Mouse (Mus musculus) kidney, postnatal 0 days (tissue): ENCODE measurements at regions not wholly inside any gene's neighbourhood (a gene's known extent, or its start where the extent isn't known, plus 50 kb on each side); places are given as distances from the start of the nearest gene placed in this dataset.

Experiments
- ATAC-seq: fragments of 200-750 bp; cut with Nextera tagmentation; replicated peaks from 2 replicates; pipeline ENCODE4 v1.8.0; 2017; ENCODE audit warnings: low read depth, moderate number of reproducible peaks, moderate TSS enrichment, moderate library complexity; ENCODE audit not compliant: low FRiP score
- DNase-seq: peaks from one replicate; pipeline ENCODE4 v3.0.0-alpha.2; 2016; ENCODE audit warnings: low spot score
- H3K27ac ChIP-seq: fragments of 300-500 bp; sonication (generic); 2 replicates; pipeline ENCODE4 v1.5.1; 2014; ENCODE audit warnings: mild to moderate bottlenecking
- H3K27me3 ChIP-seq: fragments of 300-500 bp; sonication (generic); 2 replicates; pipeline ENCODE4 v1.6.1; 2014; ENCODE audit warnings: low read length, mixed read lengths; ENCODE audit not compliant: insufficient read depth
- H3K36me3 ChIP-seq: fragments of 300-500 bp; sonication (generic); 2 replicates; pipeline ENCODE4 v1.6.1; 2014; ENCODE audit warnings: low read length, mixed read lengths; ENCODE audit not compliant: insufficient read depth
- H3K4me1 ChIP-seq: fragments of 300-500 bp; sonication (generic); replicated peaks from 2 replicates; pipeline ENCODE4 v1.6.1; 2014; ENCODE audit warnings: antibody characterized with exemption, low read length, mixed read lengths; ENCODE audit not compliant: insufficient read depth
- H3K4me2 ChIP-seq: fragments of 300-500 bp; sonication (generic); 2 replicates; pipeline ENCODE4 v1.6.1; 2014; ENCODE audit warnings: mild to moderate bottlenecking, low read length, moderate library complexity, mixed read lengths
- H3K4me3 ChIP-seq: fragments of 300-500 bp; sonication (generic); replicated peaks from 2 replicates; pipeline ENCODE4 v1.5.1; 2014; ENCODE audit warnings: low read depth, low read length
- H3K9ac ChIP-seq: fragments of 300-500 bp; sonication (generic); 2 replicates; pipeline ENCODE4 v1.6.1; 2014; ENCODE audit warnings: low read depth, low read length
- H3K9me3 ChIP-seq: fragments of 300-500 bp; sonication (generic); replicated peaks from 2 replicates; pipeline ENCODE4 v1.6.1; 2016; ENCODE audit warnings: low read length, inconsistent platforms, mixed read lengths
- CTCF ChIP-seq: IDR thresholded peaks from 2 replicates; pipeline ENCODE4 v1.5.1; 2016; ENCODE audit warnings: antibody characterized with exemption, low read depth, mild to moderate bottlenecking, moderate library complexity
- WGBS: fragments of 180-500 bp; shearing (Covaris S2); extraction: QIAGEN DNeasy Blood & Tissue Kit; methylation state at CpG from one replicate; pipeline ENCODE4 v1.1.7; 2014; 5-methylcytosine and 5-hydroxymethylcytosine counted together

- Histone ChIP-seq H3K9ac (no peak overlapping the region), H3K4me2 (no peak overlapping the region), H3K9me3 (no peaks in the 10 kb centered on the region), H3K36me3 (no peaks in the 10 kb centered on the region), H3K4me1 (no peaks in the 10 kb centered on the region), H3K27me3 (no peaks in the 10 kb centered on the region), H3K4me3 (no peak overlapping the region), H3K27ac (no peak overlapping the region)
- ATAC-seq: no peak
- no peak for DNase-seq
- 70% methylated on average over 8 of the region's 8 CpGs for WGBS
- TF ChIP-seq CTCF: no peak
Observed at GRCm38 (mm10) chr13:97409291-97409780, 168.4 kb downstream of the Enc1 start.

- H3K9ac ChIP-seq: no peak overlapping the region
- no peaks in the 10 kb centered on the region for H3K27me3 ChIP-seq
- H3K27ac ChIP-seq: no peak overlapping the region
- no peaks in the 10 kb centered on the region for H3K36me3 ChIP-seq
- H3K4me2 ChIP-seq: no peak overlapping the region
- no peaks in the 10 kb centered on the region for H3K9me3 ChIP-seq
- no peak for TF ChIP-seq CTCF
- no peaks in the 10 kb centered on the region for H3K4me1 ChIP-seq
- H3K4me3 ChIP-seq: no peak overlapping the region
- WGBS: 79% methylated on average over 22 of the region's 22 CpGs
- no peak for ATAC-seq
- DNase-seq: no peak
Observed at GRCm38 (mm10) chr13:97408414-97409290, 167.7 kb downstream of the Enc1 start.

DNA sequence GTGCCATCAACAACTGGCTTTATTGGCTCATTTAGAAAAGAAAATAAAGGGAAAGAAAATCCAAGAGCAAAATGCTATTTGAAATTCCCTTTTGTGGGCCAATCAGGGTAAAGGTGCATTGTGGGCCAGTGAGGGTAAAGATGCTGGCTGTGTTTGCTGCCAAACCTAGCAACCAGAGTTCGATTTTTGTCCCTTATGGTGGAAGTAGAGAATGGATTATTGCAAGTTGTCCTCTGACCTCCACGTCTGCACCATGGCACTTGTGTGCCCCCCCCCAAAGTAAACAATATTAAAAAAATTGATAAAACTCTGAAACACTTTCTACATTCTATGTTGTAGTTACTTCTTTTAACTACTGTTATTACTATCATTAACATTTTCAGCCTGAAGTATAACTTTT lies 166.9 kb downstream of the Enc1 start:
- Histone ChIP-seq H3K4me3 (no peak overlapping the region), H3K9me3 (no peaks in the 10 kb centered on the region), H3K36me3 (no peaks in the 10 kb centered on the region), H3K27me3 (no peaks in the 10 kb centered on the region), H3K9ac (no peak overlapping the region), H3K4me1 (no peaks in the 10 kb centered on the region), H3K27ac (no peak overlapping the region), H3K4me2 (no peak overlapping the region)
- no peak for DNase-seq
- no peak for ATAC-seq
- TF ChIP-seq CTCF: no peak
- WGBS: 66% methylated on average over 2 of the region's 2 CpGs

DNA sequence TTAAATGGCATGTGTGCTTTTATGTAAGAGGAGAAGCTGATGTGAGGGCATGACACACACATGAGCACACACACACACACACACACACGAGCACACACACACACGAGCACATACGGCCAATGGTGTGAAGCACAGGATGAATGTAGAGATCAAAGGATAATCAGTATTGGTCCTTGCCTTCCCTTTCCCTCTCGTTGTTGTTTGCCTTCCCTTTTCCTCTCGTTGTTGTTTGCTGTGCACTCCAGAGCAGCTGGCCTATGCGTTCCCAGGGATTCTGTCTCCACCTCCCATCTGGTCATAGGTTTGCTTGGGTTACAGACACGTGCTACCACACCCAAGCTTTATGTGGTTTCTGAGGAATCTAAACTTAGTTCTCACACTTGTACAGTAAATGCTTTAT lies 165.8 kb downstream of the Enc1 start:
- Histone ChIP-seq H3K4me3 (no peak overlapping the region), H3K4me1 (no peaks in the 10 kb centered on the region), H3K9ac (no peak overlapping the region), H3K27me3 (no peaks in the 10 kb centered on the region), H3K27ac (no peak overlapping the region), H3K4me2 (no peak overlapping the region), H3K9me3 (no peaks in the 10 kb centered on the region), H3K36me3 (no peaks in the 10 kb centered on the region)
- ATAC-seq (no peak), DNase-seq (no peak)
- TF ChIP-seq CTCF: no peak
- WGBS: 35% methylated on average over 7 of the region's 7 CpGs

GRCm38 (mm10) chr13:97402164-97402761 lies 161.4 kb downstream of the Enc1 start:
- no peaks in the 10 kb centered on the region for H3K27me3 ChIP-seq
- no peak for TF ChIP-seq CTCF
- H3K4me2 ChIP-seq: no peak overlapping the region
- no peaks in the 10 kb centered on the region for H3K4me1 ChIP-seq
- no peak overlapping the region for H3K4me3 ChIP-seq
- H3K36me3 ChIP-seq: no peaks in the 10 kb centered on the region
- H3K9ac ChIP-seq: no peak overlapping the region
- DNase-seq: no peak
- no peaks in the 10 kb centered on the region for H3K9me3 ChIP-seq
- H3K27ac ChIP-seq: no peak overlapping the region
- WGBS: 89% methylated on average over 10 of the region's 10 CpGs
- no peak for ATAC-seq

DNA sequence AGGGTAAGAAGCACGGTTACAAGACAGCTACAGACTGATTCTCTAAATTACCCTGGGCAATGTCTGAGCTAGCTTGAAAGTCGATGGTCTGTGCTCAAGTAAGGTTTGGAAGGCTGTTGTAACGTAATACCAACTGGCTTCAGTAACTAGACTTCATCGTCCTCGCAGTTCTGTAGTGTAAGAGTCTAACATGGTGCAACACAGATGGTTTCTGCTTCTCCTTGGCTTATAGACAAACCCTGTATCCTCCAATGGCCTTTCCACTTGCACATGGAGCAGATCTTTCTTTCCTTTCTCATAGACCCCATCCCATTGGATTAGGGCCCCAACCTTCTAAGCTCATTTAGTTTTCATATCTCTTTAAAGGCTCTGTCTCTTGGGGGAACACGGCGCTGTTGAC lies 160.7 kb downstream of the Enc1 start:
- Histone ChIP-seq H3K9ac (no peak overlapping the region), H3K27me3 (no peaks in the 10 kb centered on the region), H3K36me3 (no peaks in the 10 kb centered on the region), H3K4me3 (no peak overlapping the region), H3K4me1 (no peaks in the 10 kb centered on the region), H3K27ac (no peak overlapping the region), H3K9me3 (no peaks in the 10 kb centered on the region), H3K4me2 (no peak overlapping the region)
- DNase-seq: no peak
- TF ChIP-seq CTCF: no peak
- ATAC-seq: no peak
- WGBS: 76% methylated on average over 7 of the region's 7 CpGs
